Mouse (Mus musculus) embryonic facial prominence, embryonic 13.5 days (tissue): ENCODE data around the gene Fastkd5. TPM values are rescaled to one million over a fixed set of nuclear protein-coding genes. Genes with fewer than 3 reads are reported as not detected.
A peak's percentile ranks its signal among the peaks of the same experiment; 100 is the strongest.
"Not testable (repeated sequence)": the region's sequence is repeated elsewhere in the genome, so short reads cannot be mapped to it uniquely, and the experiment has no call there.

ENCODE experiments used
- ATAC-seq: fragments of 200-750 bp; cut with Nextera tagmentation; 2 replicates; pipeline ENCODE4 v1.8.0; 2017; ENCODE audit warnings: low read depth; ENCODE audit not compliant: insufficient number of reproducible peaks, insufficient read depth, low FRiP score, low TSS enrichment
- H3K27ac ChIP-seq: fragments of 300-500 bp; sonication (generic); 2 replicates; pipeline ENCODE4 v1.5.1; 2015; ENCODE audit warnings: moderate library complexity, mild to moderate bottlenecking, inconsistent platforms
- H3K27me3 ChIP-seq: fragments of 300-500 bp; sonication (generic); 2 replicates; pipeline ENCODE4 v1.6.1; 2015; ENCODE audit warnings: mild to moderate bottlenecking, inconsistent platforms
- H3K36me3 ChIP-seq: fragments of 300-500 bp; sonication (generic); 2 replicates; pipeline ENCODE4 v1.6.1; 2015; ENCODE audit warnings: mild to moderate bottlenecking, inconsistent platforms
- H3K4me1 ChIP-seq: fragments of 300-500 bp; sonication (generic); 2 replicates; pipeline ENCODE4 v1.6.1; 2015; ENCODE audit warnings: inconsistent platforms
- H3K4me2 ChIP-seq: fragments of 300-500 bp; sonication (generic); 2 replicates; pipeline ENCODE4 v1.6.1; 2015; ENCODE audit warnings: moderate library complexity, mild to moderate bottlenecking, inconsistent platforms
- H3K4me3 ChIP-seq: fragments of 300-500 bp; sonication (generic); 2 replicates; pipeline ENCODE4 v1.5.1; 2015; ENCODE audit warnings: mild to moderate bottlenecking, inconsistent platforms
- H3K9ac ChIP-seq: fragments of 300-500 bp; sonication (generic); 2 replicates; pipeline ENCODE4 v1.6.1; 2015; ENCODE audit warnings: mild to moderate bottlenecking, inconsistent platforms
- H3K9me3 ChIP-seq: fragments of 300-500 bp; sonication (generic); 2 replicates; pipeline ENCODE4 v1.6.1; 2016; ENCODE audit warnings: inconsistent platforms
- WGBS: fragments of 180-500 bp; shearing (Covaris S2); methylation state at CpG from one replicate; pipeline ENCODE4 v1.1.7; 2015; ENCODE audit warnings: mixed read lengths; 5-methylcytosine and 5-hydroxymethylcytosine counted together
- polyA plus RNA-seq: library from polyadenylated mRNA; unstranded; fragments of >200 nt; fragmentation: Nextera tagmentation; extraction: Ambion mirVana; gene quantifications from 2 replicates; pipeline ENCODE4 v1.2.1, GENCODE M21; 2015

The Fastkd5 gene
- polyA plus RNA-seq, 1 experiment from 2014 or later: 16.2 TPM

DNA sequence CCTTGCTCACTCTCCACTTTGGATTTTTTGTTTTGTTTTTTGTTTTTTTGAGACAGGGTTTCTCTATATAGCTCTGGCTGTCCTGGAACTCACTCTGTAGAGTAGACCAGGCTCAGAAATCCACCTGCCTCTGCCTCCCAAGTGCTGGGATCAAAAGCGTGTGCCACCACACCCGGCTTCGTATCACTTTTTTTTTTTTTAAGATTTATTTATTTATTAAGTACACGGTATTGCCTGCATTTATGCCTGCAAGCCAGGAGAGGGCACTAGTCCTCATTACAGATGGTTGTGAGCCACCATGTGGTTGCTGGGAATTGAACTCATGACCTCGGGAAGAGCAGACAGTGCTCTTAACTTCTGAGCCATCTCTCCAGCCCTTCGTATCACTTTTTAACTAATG, 19.2 kb upstream of the Fastkd5 start:
- WGBS: 81% methylated on average over 6 of the region's 6 CpGs
- peaks cover 31% of the 10 kb centered on the region for H3K36me3 ChIP-seq
- H3K27ac ChIP-seq, H3K9ac ChIP-seq, H3K4me3 ChIP-seq, H3K27me3 ChIP-seq, ATAC-seq, H3K9me3 ChIP-seq, H3K4me2 ChIP-seq, H3K4me1 ChIP-seq: not testable (repeated sequence)

DNA sequence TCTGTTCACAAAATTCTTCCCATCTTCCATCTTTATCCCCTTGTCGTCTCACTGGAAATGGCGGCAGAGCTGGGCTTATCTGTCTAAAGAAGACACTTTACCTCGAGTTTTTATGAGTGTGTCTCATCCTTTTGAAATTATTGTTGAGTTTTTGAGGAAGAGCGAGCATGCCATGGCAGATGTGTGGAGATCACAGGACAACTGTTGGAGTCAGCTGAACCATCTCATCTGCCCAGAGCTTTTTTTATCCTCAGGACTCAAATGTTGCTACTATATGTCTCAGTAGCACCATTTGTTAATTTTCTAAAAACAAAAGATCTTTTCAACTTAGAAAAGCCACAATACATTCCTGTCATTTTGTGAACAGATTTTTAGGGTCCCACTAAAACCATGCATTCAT, 15.4 kb upstream of the Fastkd5 start:
- peaks cover 11% of the 10 kb centered on the region for H3K4me1 ChIP-seq
- no peak overlapping the region for H3K27ac ChIP-seq
- H3K4me3 ChIP-seq: no peak overlapping the region
- 81% methylated on average over 4 of the region's 4 CpGs for WGBS
- H3K27me3 ChIP-seq: no peaks in the 10 kb centered on the region
- H3K4me2 ChIP-seq: no peak overlapping the region
- H3K36me3 ChIP-seq: peaks cover 15% of the 10 kb centered on the region; the same call in 1 of the 2 replicates
- H3K9ac ChIP-seq: no peak overlapping the region
- ATAC-seq: no peak
- H3K9me3 ChIP-seq: no peaks in the 10 kb centered on the region

DNA sequence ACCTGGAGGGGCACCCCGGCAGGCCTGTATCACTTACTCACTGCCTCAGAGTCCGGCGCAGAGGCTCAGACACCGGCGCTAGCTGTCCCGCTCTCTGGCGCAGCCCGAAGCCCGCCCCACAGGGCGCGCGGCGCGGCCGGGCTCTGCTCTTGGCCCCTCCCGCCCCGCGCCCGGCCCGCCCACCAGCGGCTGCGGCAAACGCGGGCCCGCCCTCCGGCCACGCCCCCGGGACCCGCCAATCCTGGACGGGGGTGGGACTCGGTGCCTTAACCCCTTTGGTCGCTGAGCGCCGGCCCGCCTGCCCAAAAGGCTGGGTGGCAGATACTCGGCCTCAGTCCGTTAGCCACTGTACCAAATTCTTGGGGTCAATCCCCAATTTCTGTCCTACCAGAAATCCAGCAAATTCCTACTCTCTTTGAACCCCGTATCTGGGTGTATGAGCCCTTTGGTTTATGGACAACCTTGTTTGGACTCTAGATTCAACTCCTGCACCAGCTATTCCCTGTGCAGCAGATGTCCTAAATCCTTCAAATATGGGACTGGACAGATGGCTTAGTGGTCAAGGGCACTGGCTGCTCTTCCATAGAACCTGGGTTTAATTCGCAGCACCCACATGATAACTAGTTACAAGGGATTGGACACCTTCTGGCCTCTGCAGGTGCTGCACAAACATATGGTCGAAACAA, 13.0 kb upstream of the Fastkd5 start, which contains the start of gene Lzts3:
Lzts3 (minus strand) TSS at position 120 of the 686 bp plus-strand sequence.
- H3K36me3 ChIP-seq: peaks cover 4% of the 10 kb centered on the region; the same call in 1 of the 2 replicates
- peak within 1 kb of the TSS; percentile 65 for H3K4me3 ChIP-seq
- WGBS: 3% methylated on average over 40 of the region's 40 CpGs
- H3K4me1 ChIP-seq: peaks cover 15% of the 10 kb centered on the region
- H3K9me3 ChIP-seq: no peaks in the 10 kb centered on the region
- peak within 1 kb of the TSS; percentile 93 for H3K4me2 ChIP-seq
- H3K27me3 ChIP-seq: peaks cover 12% of the 10 kb centered on the region
- ATAC-seq: peak; percentile 91
- peak within 1 kb of the TSS; percentile 75 for H3K9ac ChIP-seq
- 0 out of 2 replicates have a peak within 1 kb of the TSS, but pooled peaks have one; percentile 60 for H3K27ac ChIP-seq

DNA sequence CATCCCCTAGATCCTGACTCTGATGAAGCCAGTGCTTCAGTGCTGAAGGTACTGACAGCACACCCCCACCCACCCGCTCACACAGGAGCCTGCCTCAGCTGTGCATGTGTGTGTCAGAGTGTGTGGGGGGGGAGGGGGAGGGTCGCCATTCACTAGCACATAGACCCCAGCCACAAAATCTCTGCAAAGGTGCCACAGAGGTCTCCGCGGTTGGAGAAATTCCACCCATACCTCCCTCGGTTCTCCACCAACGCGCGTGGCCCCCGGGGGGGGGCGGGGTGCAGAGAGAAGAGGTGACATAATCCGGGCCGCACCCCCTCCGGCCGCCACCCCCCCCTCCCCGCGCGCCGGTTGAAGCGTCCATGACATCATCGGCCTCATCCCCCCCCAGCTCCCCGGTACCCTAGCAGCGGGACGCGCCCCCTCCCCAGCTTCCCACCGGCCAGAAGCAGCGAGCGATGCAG, 12.4 kb upstream of the Fastkd5 start:
- Histone ChIP-seq H3K36me3 (peaks cover 4% of the 10 kb centered on the region; the same call in 1 of the 2 replicates), H3K4me1 (peaks cover 16% of the 10 kb centered on the region), H3K27me3 (peaks cover 18% of the 10 kb centered on the region), H3K9ac (peak overlapping the region; percentile 75), H3K27ac (0 out of 2 replicates have a peak overlapping the region, but pooled peaks have one; percentile 60), H3K4me3 (peak overlapping the region; percentile 65), H3K9me3 (no peaks in the 10 kb centered on the region), H3K4me2 (peak overlapping the region; percentile 93)
- WGBS: 0% methylated on average over 26 of the region's 27 CpGs
- ATAC-seq: peak; percentile 41; the same call in 1 of the 2 replicates

DNA sequence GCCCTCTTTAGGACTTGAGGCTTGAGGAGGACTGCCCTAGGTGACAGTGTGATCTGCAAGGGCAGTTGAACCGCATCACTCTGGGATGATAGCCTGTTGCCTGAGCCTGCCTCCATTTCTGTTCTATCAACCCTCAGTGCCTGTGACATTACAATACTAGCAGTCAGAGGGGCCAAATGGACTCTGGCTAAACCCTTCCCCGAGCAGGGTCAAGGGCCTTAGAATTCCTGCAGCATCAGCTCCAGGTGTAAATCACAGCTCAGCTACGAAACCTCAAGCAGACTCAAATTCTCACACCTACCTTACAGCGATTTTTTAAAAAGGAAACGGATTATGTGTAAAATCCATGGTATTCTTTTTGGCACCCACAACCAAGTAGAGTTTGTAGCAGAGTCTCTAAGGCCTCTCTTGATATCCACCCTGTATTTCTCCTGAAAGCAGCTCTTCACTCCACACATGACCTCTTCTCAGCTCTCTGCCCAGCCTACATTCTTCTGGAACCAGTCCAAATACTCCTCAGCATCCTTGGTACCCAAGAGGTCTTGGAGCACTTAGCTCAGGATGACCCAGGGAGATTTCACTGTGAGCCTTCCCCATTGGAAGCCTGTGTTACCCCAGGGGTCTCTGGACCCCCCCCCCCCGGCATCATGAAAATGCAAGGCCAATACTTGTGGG, 11.7 kb upstream of the Fastkd5 start:
- Histone ChIP-seq H3K4me2 (peak overlapping the region; percentile 93), H3K27ac (no peak overlapping the region), H3K4me3 (peak overlapping the region; percentile 65), H3K36me3 (no peaks in the 10 kb centered on the region), H3K9me3 (no peaks in the 10 kb centered on the region), H3K9ac (peak overlapping the region; percentile 75; the same call in 1 of the 2 replicates), H3K27me3 (peaks cover 26% of the 10 kb centered on the region), H3K4me1 (peaks cover 16% of the 10 kb centered on the region)
- ATAC-seq: no peak
- WGBS: 69% methylated on average over 6 of the region's 6 CpGs

DNA sequence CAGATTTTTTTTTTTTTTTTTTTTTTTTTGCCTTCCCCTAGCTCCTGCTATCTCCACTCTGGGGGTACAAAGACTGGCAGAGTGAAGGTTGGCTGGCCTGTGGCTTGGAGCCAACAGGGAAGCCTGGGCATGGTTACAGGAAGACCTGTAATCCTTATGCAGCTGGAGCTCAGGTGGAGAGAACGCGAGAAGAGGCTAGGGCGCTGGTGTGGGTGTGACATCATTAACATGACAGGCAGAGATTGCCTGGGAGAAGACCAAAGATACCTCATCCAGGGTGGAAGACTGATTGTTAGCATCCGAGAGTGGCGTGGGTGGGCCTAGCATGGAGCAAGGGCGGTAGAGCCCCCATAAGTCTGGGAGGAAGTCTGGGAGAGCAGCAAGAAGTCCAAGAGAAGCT, 9.4 kb upstream of the Fastkd5 start:
- Histone ChIP-seq H3K9me3 (no peaks in the 10 kb centered on the region), H3K36me3 (no peaks in the 10 kb centered on the region), H3K27me3 (peaks cover 48% of the 10 kb centered on the region), H3K4me3 (no peak overlapping the region), H3K9ac (no peak overlapping the region), H3K27ac (no peak overlapping the region), H3K4me1 (peaks cover 37% of the 10 kb centered on the region), H3K4me2 (no peak overlapping the region)
- ATAC-seq: no peak
- WGBS: 84% methylated on average over 6 of the region's 6 CpGs

DNA sequence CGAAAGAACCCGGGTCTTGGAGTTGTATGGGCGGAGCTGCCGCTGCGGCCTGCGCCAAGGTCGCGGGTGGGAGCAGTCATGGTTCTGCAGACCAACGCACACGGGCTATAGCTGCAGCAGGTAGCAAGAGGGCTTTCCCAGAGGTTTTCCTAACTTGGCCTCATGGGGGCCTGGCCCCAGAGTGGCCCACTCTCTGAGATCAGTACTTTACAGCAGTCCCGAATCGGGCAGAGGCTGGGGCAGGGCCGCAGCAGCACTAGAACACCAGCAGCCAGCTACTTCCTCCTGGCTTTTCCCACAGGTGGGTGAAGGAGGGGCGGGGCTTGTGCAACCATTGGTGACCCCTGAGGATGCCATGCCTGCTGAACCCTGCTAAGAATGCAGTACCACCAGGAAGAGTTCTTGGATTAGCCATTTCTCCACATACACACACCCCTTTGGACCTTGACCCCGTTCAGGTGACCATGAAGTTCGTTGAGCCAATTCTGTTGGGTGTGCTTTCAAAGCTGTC, 8.3 kb upstream of the Fastkd5 start:
- ATAC-seq: no peak
- WGBS: 28% methylated on average over 16 of the region's 16 CpGs

DNA sequence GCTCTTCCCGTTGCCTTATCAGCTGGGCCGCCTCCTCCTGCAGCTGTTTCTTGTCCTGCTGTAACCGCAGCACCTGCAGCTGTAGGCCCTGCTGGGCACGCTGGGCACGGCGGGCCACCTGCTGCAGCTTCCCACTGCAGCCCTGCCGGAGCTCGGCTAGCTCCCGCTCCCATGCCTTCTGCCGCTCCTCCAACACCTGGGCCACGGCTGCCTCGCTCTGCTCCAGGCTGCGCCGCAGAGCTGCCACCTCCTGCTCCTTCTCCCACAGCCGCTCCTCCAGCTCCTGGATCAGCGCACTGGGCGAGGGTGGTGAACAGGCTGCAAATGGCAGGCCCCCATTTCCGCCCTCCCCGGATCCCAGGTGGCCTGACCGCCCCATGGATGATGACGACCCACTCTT, 6.0 kb upstream of the Fastkd5 start:
- Histone ChIP-seq H3K4me2 (peak overlapping the region; percentile 90), H3K4me3 (peak overlapping the region; percentile 50), H3K4me1 (peaks cover 28% of the 10 kb centered on the region), H3K27me3 (peaks cover 63% of the 10 kb centered on the region), H3K9ac (0 out of 2 replicates have a peak overlapping the region, but pooled peaks have one; percentile 73), H3K27ac (no peak overlapping the region), H3K36me3 (no peaks in the 10 kb centered on the region), H3K9me3 (no peaks in the 10 kb centered on the region)
- ATAC-seq: no peak
- WGBS: 15% methylated on average over 21 of the region's 21 CpGs

More for the DNA sequence above, 8.3 kb upstream of the Fastkd5 start:
- Histone ChIP-seq H3K27ac (no peak overlapping the region), H3K4me3 (no peak overlapping the region), H3K9ac (peak overlapping the region; percentile 44), H3K9me3 (no peaks in the 10 kb centered on the region), H3K4me1 (peaks cover 38% of the 10 kb centered on the region), H3K4me2 (no peak overlapping the region), H3K36me3 (no peaks in the 10 kb centered on the region), H3K27me3 (peaks cover 59% of the 10 kb centered on the region)

DNA sequence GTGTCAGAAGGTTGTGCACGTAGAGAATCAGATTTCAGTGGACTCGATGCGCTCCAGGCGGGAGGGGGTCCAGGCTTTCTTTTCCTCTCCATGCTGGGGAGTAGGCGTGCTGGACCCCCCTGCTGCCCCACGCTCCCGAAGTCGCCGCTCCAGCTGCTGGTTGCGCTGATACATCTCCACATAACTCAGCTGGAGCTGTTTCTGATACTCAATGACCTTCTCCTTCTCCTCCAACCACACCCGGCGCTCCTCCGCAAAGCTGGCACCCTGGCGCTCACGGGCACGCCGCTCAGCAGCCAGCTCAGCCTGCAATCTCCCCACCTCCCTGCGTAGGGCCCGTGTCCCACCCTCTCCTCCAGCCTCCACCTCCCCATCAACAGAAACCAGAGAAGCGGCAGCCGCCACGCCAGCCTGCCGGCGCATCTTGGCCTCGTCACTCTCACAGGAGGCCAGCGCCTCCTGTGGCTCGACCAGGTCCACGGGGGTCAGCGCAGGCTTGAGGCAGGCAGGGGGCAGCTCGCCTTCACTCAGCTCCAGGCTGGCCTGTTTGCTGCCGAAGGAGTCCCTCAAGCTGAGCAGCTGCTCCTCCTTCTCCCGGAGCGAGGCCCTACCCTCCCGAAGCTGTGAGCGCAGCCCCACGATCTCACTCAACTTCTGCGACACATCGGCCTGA, 5.0 kb upstream of the Fastkd5 start:
- Histone ChIP-seq H3K4me2 (peak overlapping the region; percentile 90), H3K9ac (peak overlapping the region; percentile 73), H3K4me3 (peak overlapping the region; percentile 50), H3K27ac (no peak overlapping the region), H3K36me3 (no peaks in the 10 kb centered on the region), H3K9me3 (no peaks in the 10 kb centered on the region), H3K4me1 (peaks cover 28% of the 10 kb centered on the region), H3K27me3 (peaks cover 63% of the 10 kb centered on the region)
- peak; percentile 49; the same call in 1 of the 2 replicates for ATAC-seq
- 1% methylated on average over 38 of the region's 38 CpGs for WGBS

DNA sequence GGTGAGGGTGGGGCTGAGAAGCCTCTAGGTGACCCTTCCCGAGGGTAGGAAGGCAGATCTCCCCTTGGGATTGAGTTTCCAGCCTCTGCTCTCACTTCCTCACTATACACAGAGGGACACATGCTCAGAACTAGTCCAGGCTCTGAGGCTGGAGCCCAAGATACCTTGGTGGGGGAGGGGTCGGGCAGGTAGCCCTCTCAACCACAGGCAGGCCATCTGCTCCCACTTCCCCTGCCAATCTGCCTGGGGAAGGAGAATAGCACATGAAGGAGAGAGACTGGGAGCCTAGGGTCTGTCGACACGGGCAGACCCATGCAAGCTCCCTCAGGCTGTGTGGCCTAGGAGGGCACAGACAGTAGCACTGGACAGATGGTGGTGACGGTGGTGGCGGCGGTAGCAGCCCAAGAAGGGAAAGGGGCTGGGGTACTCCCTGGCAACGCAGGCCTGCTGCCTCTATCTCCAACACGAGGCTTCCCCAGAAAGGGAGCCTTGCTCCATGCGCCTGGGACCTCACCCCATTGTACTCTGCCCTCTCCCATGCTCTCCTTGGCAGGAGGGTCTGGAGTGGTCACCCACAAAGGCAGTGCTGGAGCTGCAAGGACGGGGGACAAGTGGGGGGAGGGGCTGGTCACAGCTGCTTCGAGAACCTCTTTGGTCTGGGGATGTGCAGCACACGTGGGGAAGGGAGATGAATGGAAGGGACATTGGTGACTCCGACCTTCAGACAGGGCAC, 4.3 kb upstream of the Fastkd5 start:
- peak overlapping the region; percentile 90 for H3K4me2 ChIP-seq
- no peak; the same call in 1 of the 2 replicates for ATAC-seq
- peak overlapping the region; percentile 50 for H3K4me3 ChIP-seq
- peaks cover 63% of the 10 kb centered on the region for H3K27me3 ChIP-seq
- 16% methylated on average over 14 of the region's 14 CpGs for WGBS
- H3K27ac ChIP-seq: no peak overlapping the region
- H3K4me1 ChIP-seq: peaks cover 28% of the 10 kb centered on the region
- H3K36me3 ChIP-seq: no peaks in the 10 kb centered on the region
- H3K9ac ChIP-seq: peak overlapping the region; percentile 73
- H3K9me3 ChIP-seq: no peaks in the 10 kb centered on the region
